Mouse (Mus musculus) cerebellum, adult 2 months (tissue): ENCODE data around the gene 2310033P09Rik. TPM values are rescaled to one million over a fixed set of nuclear protein-coding genes. Genes with fewer than 3 reads are reported as not detected.
A peak's percentile ranks its signal among the peaks of the same experiment; 100 is the strongest.

Source experiments
- DNase-seq, 2 experiments: peaks; one replicate each; pipeline ENCODE4 v3.0.0; 2021
- H3K27ac ChIP-seq: fragments of 200-500 bp; 2 replicates; pipeline ENCODE4 v1.5.1; 2012; ENCODE audit warnings: low read length, control low read depth, inconsistent platforms; ENCODE audit not compliant: insufficient read depth
- H3K27me3 ChIP-seq: fragments of 200-500 bp; 2 replicates; pipeline ENCODE4 v1.6.1; 2012; ENCODE audit warnings: inconsistent platforms, mild to moderate bottlenecking, low read length, moderate library complexity; ENCODE audit not compliant: control insufficient read depth, insufficient read depth
- H3K4me1 ChIP-seq: fragments of 200-500 bp; 2 replicates; pipeline ENCODE4 v1.6.1; 2011; ENCODE audit warnings: low read length; ENCODE audit not compliant: control insufficient read depth, insufficient read depth
- H3K4me3 ChIP-seq: fragments of 200-500 bp; replicated peaks from 2 replicates; pipeline ENCODE3; 2011; ENCODE audit warnings: mild to moderate bottlenecking, low read depth, low read length, control low read depth; ENCODE audit not compliant: insufficient read depth
- CTCF ChIP-seq: fragments of 200-500 bp; IDR thresholded peaks from 2 replicates; pipeline ENCODE4 v1.5.1; 2011; ENCODE audit warnings: low read depth, mild to moderate bottlenecking, control low read depth, low read length, moderate library complexity, borderline replicate concordance; ENCODE audit not compliant: insufficient read depth
- POLR2A ChIP-seq: fragments of 200-500 bp; IDR thresholded peaks from 2 replicates; pipeline ENCODE4 v1.6.1; 2011; ENCODE audit warnings: low read length, control low read depth, borderline replicate concordance; ENCODE audit not compliant: insufficient read depth
- WGBS: fragments of 180-500 bp; shearing (Covaris S2); methylation state at CpG from one replicate; pipeline ENCODE4 v1.1.7; 2018; 5-methylcytosine and 5-hydroxymethylcytosine counted together
- polyA plus RNA-seq: library from polyadenylated mRNA; depleted of rRNA; stranded (reverse); fragments of >200 nt; gene quantifications from 2 replicates; pipeline ENCODE4 v1.2.3, GENCODE M21; 2012

The 2310033P09Rik gene
- polyA plus RNA-seq, 1 experiment: 28.4 TPM

- H3K27ac ChIP-seq: no peak overlapping the region
- H3K27me3 ChIP-seq: no peaks in the 10 kb centered on the region
- H3K4me1 ChIP-seq: peaks cover 27% of the 10 kb centered on the region
- WGBS: 40% methylated on average over 5 of the region's 5 CpGs
- no peak overlapping the region for H3K4me3 ChIP-seq
- DNase-seq: peak in 1 of 2 experiments; percentile 20
- TF ChIP-seq CTCF: no peak
- TF ChIP-seq POLR2A: no peak
These were observed 22.6 kb upstream of the 2310033P09Rik start for GRCm38 (mm10) chr11:59185490-59185889.

- WGBS: 65% methylated on average over 6 of the region's 6 CpGs
- H3K27ac ChIP-seq: no peak overlapping the region
- TF ChIP-seq POLR2A (no peak), CTCF (no peak)
These were observed 20.4 kb upstream of the 2310033P09Rik start for GRCm38 (mm10) chr11:59187706-59188105.

GRCm38 (mm10) chr11:59191231-59192058, 16.7 kb upstream of the 2310033P09Rik start:
- WGBS: 1% methylated on average over 59 of the region's 59 CpGs

More at GRCm38 (mm10) chr11:59187706-59188105, 20.4 kb upstream of the 2310033P09Rik start:
- Histone ChIP-seq H3K4me3 (no peak overlapping the region), H3K27me3 (no peaks in the 10 kb centered on the region), H3K4me1 (peaks cover 27% of the 10 kb centered on the region)
- no peak for DNase-seq

GRCm38 (mm10) chr11:59192059-59192386, 16.1 kb upstream of the 2310033P09Rik start, which contains the start of gene Guk1:
Guk1 (minus strand) TSS chr11:59192212.
- H3K4me3 ChIP-seq: peak within 1 kb of the TSS; percentile 69
- DNase-seq: no peak
- H3K27ac ChIP-seq: peak within 1 kb of the TSS; percentile 22
- no peak for TF ChIP-seq CTCF
- no peak for TF ChIP-seq POLR2A
- WGBS: 4% methylated on average over 16 of the region's 16 CpGs
- peaks cover 15% of the 10 kb centered on the region for H3K4me1 ChIP-seq
- no peaks in the 10 kb centered on the region for H3K27me3 ChIP-seq

More at GRCm38 (mm10) chr11:59191231-59192058, 16.7 kb upstream of the 2310033P09Rik start:
- peak; percentile 90 to 93 for DNase-seq
- no peaks in the 10 kb centered on the region for H3K27me3 ChIP-seq
- no peak for TF ChIP-seq CTCF
- peak; percentile 75 for TF ChIP-seq POLR2A
- H3K4me1 ChIP-seq: peaks cover 20% of the 10 kb centered on the region
- H3K27ac ChIP-seq: peak overlapping the region; percentile 22
- H3K4me3 ChIP-seq: peak overlapping the region; percentile 69

GRCm38 (mm10) chr11:59196230-59196629, 11.9 kb upstream of the 2310033P09Rik start:
- DNase-seq: no peak
- TF ChIP-seq CTCF (no peak), POLR2A (no peak)
- Histone ChIP-seq H3K4me3 (no peak overlapping the region), H3K4me1 (no peaks in the 10 kb centered on the region), H3K27ac (no peak overlapping the region), H3K27me3 (no peaks in the 10 kb centered on the region)

- DNase-seq: no peak
- Histone ChIP-seq H3K4me3 (peak overlapping the region; percentile 93), H3K27me3 (no peaks in the 10 kb centered on the region), H3K4me1 (no peaks in the 10 kb centered on the region), H3K27ac (no peak overlapping the region)
- WGBS: 32% methylated on average over 16 of the region's 16 CpGs
- TF ChIP-seq POLR2A (no peak), CTCF (no peak)
These were observed 6.7 kb upstream of the 2310033P09Rik start for GRCm38 (mm10) chr11:59201216-59202002.

- H3K27me3 ChIP-seq: no peaks in the 10 kb centered on the region
- H3K27ac ChIP-seq: peak within 1 kb of the TSS; percentile 39
- H3K4me1 ChIP-seq: no peaks in the 10 kb centered on the region
- under 1% methylated on average over 63 of the region's 63 CpGs for WGBS
- peak; percentile 91 to 93 for DNase-seq
- H3K4me3 ChIP-seq: peak within 1 kb of the TSS; percentile 93
- TF ChIP-seq CTCF (no peak), POLR2A (peak; percentile 84; the same call in 1 of the 2 replicates)
These were observed 5.8 kb upstream of the 2310033P09Rik start, which contains the start of gene Mrpl55 for GRCm38 (mm10) chr11:59202081-59202995. Mrpl55 (plus strand) TSS chr11:59202486.

- TF ChIP-seq CTCF (peak; percentile 70; the same call in 1 of the 2 replicates), POLR2A (no peak)
- no peak overlapping the region for H3K27ac ChIP-seq
- peak overlapping the region; percentile 75 for H3K4me3 ChIP-seq
- WGBS: 6% methylated on average over 18 of the region's 18 CpGs
- H3K4me1 ChIP-seq: peaks cover 5% of the 10 kb centered on the region; the same call in 1 of the 2 replicates
- no peaks in the 10 kb centered on the region for H3K27me3 ChIP-seq
- DNase-seq: peak; percentile 67 to 68
These were observed 901 bp downstream of the 2310033P09Rik start for GRCm38 (mm10) chr11:59209003-59209441.
